Mouse (Mus musculus) neural tube, embryonic 10.5 days (tissue): ENCODE measurements around the gene Ly6g6e.
"Not testable (repeated sequence)": the region's sequence is repeated elsewhere in the genome, so short reads cannot be mapped to it uniquely, and the experiment has no call there.

ENCODE experiments used
- DNase-seq: peaks from one replicate; pipeline ENCODE4 v3.0.0-alpha.2; 2017; ENCODE audit warnings: low spot score; ENCODE audit errors: extremely low spot score

Gene Ly6g6e

DNA sequence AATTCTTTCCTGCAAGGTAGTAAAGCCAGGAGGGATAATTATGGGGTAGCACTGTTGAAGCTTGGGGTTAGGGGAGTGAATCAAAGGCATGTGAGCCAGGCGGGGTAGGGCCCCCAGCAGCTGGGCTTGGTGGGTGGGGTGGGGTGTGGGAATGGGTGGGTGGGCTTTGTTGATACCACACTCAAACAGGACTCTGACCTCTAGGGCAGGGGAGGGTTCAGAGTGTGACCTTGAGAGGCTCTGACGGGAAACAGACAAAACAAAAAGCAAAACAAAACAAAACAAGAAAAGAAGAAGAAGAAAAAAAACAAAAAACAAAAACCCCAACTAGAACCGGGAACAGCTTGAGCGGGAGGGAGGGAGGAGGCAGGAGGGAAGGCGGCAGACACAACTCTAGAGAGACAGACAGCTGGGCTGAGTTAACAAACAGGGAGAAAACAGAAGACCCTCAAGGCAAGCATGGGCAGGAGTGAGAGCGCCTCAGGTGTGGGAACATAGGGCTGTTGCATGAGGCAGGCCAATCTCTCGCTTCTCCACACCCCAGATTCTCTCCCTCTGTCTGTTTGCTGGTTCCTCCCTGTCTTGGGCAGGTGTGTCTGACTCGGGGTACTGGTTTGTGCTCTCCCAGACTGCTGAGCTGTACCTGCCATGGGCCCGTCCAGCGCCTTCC lies at the start of gene Ly6g6e:
Ly6g6e (plus strand) TSS at position 396 of the 670 bp plus-strand sequence.
- DNase-seq = no peak

DNA sequence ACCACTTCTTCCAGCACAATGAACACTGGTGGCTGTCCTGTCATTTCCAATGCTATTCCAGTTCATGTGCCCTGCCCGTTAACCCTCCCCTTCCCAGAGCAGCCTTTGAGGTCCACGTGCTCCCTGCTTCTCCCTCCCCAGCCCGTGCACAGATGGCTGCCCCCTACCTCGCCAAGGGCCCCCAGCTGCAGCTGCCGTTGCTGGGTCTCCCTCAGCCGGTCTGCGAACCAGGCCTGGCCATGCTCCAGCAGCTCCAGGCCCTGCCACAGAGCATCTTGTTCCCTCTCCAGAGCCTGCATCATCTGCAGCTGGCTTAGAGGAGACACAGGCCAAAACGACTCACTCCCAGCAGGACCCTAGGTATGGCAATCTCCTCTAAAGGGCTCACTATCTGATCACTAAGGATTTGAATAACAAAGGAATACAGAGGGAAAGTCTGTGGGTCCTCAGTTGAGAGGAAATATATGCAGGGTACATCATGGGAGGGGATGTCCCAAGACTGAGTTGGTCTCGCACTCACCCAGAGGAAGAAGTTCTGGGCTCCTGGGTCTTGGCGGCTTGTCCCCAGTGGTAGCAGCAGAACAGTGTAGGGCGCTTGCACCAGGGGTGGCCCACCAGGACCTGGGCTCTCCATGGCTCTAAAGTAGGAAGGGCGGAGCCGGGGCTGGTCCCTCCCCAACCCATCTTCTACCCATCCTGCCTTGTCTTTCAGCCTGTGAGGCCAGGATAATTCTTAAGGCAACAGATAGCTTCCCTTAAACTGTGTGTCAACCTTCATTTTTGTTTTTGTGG lies 49.2 kb upstream of the Ly6g6e start, which contains the start of gene Sapcd1:
Sapcd1 (minus strand) TSS at position 740 of the 792 bp plus-strand sequence.
- DNase-seq = peak; percentile 40

DNA sequence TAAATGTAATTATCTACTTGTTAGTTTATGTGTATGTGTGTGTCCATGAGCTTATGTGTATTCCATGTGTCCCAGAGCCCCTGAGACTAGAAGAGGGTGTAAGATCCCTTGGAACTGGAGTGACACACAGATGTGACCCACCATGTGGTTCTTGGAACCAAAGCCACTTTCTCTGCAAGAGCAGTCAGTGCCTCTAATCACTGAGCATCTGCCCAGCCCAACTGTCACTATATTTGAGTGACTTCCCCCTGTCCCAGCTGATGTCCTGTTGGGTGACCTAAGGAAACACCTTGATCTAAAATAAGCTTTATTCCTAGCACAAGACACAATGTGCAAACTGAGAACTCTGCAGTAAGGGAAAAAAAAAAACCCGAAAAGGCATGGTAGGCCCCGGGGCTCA lies 48.4 kb upstream of the Ly6g6e start:
- no peak for DNase-seq

DNA sequence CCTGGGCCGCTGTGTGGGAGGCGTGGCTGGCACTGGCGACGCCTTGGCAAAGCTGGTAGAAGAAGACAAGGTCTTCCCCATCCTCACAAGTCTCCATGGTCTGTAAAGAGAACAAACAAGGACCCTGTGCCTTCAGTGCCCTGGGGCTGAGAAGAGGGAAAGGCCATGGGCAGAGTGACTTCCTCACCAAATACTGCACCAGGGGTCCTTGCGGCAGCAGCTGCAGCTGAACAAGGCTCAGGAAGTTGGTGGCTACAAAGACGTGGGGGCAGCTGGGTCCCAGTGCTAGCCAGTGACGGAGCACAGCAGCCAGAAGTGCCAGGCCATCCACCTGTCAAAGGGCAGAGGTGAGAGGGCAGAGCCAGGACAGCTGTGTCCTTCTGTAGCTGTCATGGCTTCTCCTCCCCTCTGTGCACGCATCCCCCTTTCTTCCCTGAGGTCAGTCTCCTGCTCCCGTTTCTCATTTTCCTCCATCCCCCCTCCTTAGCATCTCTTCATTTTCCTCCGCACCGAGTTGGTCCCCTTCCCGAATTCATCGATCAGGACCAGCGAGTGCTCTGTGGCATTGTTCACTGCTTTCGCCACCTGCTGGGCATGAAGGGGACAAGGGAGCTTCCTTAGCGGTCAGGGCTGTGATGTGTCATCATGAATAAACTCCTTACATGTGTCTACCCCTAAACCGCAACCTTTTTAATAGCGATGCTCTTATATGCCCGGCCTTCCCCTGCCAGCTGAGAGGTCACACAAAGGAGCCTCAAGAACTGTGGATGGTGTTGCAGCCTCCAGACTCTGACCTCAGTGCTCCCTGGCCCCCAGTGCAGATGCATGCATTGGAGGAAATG lies 46.8 kb upstream of the Ly6g6e start:
- peak; percentile 43 for DNase-seq

DNA sequence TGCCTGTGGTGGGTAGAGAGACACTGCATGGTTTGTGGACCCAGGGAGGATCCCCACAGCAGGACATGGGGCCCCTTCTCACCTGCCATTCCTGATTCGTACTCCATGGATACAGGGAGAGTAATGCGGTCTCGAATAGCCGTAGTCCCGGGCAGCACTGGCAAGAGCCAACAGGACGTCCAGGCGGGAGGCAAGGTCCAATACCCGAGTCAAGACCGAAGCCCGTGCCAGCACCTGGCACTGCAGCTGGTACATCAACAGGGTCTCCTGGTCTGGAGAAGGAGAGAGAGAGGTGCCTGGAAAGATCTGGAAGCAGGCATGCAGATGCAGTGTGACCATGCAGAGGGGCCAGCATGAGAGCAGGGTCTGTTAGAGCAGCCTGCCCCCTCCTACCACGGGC lies 45.4 kb upstream of the Ly6g6e start:
- no peak for DNase-seq

DNA sequence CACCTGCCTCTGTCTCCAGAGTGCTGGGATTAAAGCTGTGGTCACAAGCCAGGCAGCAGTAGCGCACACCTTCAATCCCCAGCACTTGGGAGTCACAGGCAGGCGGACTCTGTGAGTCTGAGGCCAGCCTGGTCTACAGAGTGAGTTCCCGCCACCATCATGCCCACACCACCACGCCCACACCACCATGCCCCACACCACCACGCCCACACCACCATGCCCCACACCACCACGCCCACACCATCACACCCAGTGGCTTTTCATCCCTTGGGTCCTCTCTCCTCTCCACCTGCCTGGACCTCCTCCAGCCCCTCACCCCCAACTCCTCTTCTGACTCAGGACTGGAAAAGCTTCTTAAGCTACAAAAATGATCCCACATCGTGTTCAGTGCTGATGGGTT lies 44.8 kb upstream of the Ly6g6e start:
- DNase-seq = no peak

DNA sequence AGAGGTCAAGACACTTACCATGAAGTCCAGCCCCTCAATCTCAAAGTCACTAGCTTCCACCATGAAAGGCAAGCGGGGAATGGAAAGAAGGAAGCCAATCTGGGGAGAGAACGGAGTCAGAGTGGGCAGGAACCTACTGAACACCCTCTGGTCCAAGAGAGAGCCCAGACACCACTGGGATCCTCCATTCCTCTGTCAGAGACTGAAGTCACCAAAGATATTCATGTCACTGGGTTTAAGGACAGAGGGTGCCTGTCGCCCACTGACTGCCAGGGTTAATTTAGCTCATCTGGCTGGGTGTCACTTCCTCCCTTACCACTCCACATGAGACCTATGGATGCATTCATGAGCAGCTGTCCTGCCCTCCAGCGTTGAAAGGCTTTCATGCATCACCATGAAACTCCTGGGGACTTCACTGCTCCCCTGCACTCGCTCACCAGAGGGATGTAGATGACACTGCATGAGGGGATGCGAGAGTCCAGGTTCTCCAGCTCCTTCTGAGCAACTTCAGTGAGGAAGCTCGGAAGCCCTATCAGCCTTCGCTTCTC lies 44.3 kb upstream of the Ly6g6e start:
- no peak for DNase-seq

DNA sequence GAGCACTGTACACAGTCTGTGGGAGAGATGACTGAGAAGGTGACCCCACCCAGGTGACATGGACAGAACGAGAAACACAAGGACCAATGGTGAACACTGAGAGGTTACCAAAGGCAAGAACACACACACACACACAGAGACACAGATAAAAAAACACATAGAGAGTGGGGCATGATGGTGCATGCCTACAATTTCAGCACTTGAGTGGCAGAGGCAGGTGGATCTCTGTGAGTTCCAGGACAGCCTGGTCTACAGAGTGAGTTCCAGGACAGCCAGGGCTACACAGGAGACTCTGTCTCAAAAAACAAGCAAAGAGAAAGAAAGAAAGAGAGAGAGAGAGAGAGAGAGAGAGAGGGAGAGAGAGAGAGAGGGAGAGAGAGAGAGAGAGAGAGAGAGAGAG lies 43.0 kb upstream of the Ly6g6e start:
- not testable (repeated sequence) for DNase-seq

DNA sequence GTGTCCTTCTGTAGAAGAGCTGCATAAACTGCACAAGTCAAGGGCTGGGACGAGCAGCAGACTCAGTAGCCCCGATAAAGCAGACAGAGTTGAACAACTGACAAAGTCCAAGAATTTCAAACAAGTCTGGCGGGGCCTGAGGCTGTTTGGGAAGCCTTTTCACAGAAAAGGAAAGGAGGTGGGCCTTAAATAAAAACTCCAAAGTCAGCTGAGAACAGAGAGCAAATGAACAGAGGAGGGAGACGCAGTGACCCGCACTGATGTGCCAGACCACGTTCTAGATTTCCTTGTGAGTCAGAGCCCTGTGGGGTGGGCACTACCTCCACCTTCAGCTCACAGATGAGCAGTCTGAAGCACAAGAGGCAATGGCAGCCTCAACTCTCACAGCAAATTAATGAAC lies 41.8 kb upstream of the Ly6g6e start:
- DNase-seq = no peak

DNA sequence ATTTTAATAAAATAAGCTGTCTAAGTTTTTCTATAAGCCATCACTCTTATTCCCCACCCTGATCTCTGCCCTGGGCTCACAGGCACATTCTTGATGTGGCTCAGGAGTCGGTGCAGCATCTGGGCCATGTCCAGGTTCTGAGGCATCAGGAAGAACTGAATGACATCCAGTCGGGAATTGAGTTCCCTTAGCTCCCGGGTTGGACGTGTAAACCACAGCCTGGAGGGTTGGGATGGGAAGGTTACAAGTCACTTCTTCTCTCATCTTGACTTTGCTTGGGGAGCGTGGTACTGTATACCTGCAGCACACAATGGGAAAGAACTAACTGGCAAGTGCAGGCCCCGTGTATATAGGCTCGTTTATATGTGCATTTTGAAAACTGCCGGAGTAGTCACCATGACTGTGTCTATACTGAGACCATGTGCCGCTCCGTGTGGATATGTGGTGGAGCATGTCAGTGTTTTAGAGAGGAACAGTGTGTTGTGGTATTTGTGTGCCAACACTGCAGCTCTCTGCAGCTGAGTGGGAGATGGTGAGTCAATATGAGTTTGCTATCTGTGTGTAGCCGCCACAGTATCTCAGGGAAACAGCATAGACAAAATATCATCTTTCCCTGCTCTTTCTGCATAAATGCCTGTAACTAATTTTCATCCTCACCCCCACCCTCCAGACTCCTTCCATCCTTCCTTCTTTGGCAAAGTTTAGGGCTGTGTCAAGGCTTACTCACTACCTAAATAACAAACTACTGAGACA lies 37.4 kb upstream of the Ly6g6e start:
- DNase-seq = no peak

DNA sequence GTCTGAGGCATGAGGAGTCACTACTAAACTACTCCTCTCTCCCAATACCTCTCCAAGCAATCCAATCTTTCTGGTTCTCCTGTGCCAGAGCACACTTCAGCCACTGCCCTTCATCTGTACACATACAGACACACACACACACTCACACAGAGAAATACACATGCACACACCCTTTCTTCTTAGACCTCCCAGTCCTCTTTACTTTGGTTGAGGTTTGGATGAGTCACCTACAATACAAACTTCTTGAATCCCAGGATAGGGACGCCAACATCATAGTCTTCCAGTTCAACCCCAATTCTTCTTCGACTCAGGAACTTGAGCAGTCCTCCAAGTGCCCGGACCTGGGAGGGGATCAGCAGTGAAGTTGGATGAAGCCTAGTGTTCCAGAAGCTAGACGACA lies 32.9 kb upstream of the Ly6g6e start:
- no peak for DNase-seq

DNA sequence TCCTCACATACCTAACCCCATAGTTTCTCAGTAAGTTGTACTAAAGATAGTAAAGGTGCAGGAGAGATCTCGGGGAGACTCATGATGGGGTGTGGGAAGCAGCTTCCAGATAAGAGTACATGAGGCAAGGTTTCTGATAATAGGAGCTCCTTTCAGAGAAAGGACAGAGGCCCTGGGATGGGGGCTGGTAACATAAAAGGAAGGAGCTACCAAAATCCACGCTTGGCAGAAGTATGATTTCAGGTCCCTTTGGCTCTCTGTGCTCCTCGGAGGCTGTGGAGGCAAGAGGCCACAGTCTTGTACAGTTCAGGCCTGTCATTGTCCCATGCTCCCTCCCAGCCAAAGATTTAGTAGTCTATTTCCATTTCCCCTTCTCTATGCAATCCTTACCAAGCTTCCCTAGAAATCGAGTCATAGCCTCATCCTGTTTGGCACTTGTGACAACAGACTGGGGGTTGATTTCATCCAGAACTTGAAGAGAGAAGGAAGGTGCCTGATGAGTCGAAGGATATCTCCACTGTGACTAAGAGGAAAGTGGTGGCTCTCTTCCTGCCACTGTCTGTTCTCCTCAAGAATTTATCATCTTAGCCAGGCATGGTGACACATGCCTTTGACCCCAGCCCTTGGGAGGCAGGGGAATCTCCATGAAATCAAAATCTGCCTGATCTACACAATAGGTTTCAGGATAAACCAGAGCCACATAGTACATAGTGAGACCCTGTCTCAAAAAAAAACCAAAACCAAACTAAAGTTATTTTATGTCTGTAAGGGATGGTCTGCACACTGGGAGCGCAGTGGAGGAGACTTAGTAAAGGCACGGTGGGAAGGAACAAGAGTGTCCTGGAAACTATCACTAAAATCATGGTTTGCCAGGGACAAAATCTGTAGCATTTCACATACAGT lies 31.5 kb upstream of the Ly6g6e start:
- DNase-seq = no peak

DNA sequence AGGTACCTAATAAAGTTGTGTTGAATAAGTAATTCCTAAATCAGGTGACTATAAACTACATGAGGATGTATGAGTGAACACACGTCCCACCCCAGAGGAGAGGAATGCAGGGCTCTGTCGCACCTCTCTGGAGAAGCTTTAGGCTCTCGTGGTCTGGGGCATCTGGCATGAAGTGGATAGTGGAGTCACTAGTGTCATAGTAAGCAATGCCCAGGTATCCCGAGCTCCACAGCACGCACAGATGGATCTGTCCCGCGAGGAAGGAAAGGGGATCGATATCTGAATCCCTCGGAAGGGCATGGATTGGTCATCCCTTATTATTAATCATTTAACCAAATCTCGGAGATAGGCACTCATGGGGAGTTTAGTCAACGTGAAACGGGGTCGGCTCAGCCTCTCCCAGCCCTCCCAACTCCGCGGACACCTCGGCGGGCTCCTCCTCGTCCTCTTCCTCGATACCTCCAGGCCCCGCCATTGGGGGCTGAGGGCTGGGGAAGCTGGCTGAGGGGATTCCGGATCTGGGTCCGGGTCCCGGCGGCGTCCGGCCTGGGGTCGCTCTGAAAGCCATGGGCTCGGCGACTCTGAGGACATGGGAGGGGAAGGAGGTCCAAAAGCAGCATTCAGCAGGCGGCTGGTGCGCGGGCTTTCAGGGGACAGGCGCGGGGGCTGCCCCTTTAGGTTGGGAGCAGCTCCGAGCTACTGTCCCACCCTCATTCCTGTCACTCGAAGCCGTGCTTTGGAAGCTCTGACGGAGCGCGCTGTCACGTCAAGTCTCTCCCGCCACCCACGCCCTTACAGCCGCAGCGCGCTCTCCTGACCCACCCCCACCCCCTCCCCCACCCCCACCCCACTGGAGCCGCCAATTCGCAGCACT lies 30.7 kb upstream of the Ly6g6e start:
- DNase-seq = peak; percentile 42

DNA sequence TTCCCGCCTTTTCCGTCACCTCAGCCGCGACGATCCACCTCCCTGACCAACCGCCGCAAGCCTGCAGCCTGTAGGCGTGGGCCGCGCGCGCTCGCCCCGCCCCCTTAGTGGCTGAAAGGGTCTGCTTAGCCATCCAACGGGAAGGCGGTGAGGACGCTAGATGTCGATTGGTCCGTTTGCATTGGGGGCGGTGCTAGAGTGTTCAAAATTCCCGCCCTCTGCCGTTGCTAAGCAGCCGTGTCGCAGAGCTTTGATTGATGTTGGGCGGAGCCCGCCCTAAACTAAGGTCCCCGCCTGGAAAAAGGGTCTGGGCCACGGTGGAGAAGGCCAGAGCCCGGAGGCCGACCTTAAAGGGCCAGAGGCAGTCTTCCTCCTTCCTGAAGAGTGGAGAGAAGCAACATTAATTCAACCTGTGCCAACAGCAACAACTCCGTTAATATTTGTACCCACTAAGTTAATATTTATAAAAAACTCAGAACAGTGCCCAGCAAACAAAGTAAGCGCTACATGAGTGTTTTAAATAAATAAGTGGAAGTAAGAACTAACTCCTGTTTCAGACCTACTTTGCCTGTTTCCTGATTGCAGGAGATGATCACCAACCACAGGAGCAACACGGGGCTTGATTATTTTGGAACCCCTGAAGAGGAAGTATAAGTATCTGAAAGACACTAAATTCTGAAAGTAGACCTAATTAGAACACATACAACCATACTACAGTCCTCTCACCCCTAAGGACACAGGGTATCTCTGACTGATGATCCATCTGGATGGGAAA lies 29.8 kb upstream of the Ly6g6e start, which contains the start of gene Msh5:
Msh5 (minus strand) TSS at position 65 of the 775 bp plus-strand sequence.
- peak; percentile 99 for DNase-seq

DNA sequence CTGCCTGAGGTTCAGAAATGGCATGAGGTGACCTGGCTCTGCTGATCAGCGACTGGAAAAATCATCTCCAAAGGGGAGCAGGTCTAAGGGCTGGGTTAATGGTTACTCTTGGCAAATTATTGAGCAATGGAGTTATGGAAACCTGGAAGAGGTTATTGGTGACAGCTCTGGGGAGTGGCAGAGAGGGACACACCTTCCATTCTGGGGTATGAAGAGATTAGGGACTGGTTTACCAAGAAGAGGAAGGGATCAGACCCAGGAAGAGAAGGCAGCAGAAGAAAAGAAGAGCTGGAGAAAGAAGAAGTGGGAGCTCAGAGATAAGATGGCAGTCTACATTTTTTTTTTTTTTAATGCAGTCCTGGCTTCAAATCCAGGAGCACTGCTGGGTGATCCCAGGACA lies 29.0 kb upstream of the Ly6g6e start:
- no peak for DNase-seq

DNA sequence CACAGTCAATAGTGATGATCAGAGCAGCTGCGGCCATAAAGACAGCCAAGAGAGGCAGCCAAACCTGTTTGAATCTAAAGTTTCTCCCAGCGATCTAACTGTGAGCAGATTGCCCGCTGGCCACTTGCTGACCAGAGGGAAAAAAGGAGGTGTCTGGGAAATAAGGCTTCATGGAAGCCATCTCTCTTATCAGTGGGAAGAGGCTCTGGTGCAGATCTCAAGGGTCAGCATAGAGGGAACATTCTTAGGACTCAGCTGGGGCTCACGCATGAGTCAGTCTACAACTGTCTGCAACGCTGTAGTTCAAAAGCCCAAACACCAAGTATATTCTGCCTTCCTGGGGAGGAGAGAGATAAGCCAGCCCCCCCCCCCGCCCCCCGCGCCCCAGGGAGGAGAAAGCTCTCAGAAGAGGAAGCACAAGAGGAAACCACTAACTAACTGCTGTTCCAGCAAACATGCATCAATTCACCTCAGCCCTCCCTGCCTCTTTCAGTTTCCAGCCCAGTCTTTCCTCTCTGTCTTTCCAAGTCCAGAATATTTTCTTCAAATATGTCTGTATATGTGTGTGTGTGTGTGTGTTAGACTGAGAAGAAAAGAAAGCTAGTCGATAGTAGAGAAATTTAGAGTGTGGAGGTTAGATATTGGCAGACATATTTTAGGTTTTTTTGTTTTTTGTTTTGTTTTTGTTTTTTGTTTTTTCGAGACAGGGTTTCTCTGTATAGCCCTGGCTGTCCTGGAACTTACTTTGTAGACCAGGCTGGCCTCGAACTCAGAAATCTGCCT lies 28.4 kb upstream of the Ly6g6e start:
- no peak for DNase-seq

DNA sequence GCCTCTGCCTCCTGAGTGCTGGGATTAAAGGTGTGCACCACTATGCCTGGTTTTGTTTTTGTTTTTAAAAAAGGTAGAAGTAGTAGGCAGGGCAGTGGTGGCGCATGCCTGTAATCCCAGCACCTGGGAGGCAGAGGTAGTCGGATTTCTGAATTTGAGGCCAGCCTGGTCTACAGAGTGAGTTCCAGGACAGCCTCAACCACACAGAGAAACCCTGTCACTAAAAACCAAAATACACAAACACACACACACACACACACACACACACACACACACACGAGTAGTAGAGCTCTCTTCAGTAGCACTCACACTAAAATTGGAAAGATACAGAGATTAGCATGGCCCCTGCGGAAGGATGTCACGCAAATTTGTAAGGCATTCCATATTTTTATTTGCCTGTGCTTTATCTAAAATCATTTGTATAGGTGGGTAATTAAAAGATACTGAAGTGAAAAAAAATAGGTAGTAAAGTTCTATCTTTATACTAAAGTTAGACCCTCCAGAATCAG lies 27.7 kb upstream of the Ly6g6e start:
- no peak for DNase-seq
